Mouse (Mus musculus) G1E-ER4 (cell line): ENCODE data around the gene Gstm5. TPM values are rescaled to one million over a fixed set of nuclear protein-coding genes. Genes with fewer than 3 reads are reported as not detected.

ENCODE experiments used
- GATA1 ChIP-seq: IDR thresholded peaks from one replicate; pipeline ENCODE4 v1.8.0; 2012; ENCODE audit warnings: low read length, inconsistent platforms
- polyA plus RNA-seq: library from polyadenylated mRNA; stranded (reverse); fragments of >175 nt; gene quantifications from 2 replicates; pipeline ENCODE4 v1.2.3, GENCODE M21; 2012

Gene Gstm5
- polyA plus RNA-seq, 1 experiment, result not detected

GRCm38 (mm10) chr3:107905942-107906341 is 10.3 kb downstream of the Gstm5 start:
- no peak for TF ChIP-seq GATA1

GRCm38 (mm10) chr3:107916674-107917073 is 21.1 kb downstream of the Gstm5 start:
- TF ChIP-seq GATA1, result no peak

GRCm38 (mm10) chr3:107917097-107917496 is 21.5 kb downstream of the Gstm5 start:
- no peak for TF ChIP-seq GATA1

GRCm38 (mm10) chr3:107917783-107918408 is 22.3 kb downstream of the Gstm5 start:
- no peak for TF ChIP-seq GATA1

- no peak for TF ChIP-seq GATA1
Observed at GRCm38 (mm10) chr3:107920348-107920747, 24.7 kb downstream of the Gstm5 start.

- no peak for TF ChIP-seq GATA1
Observed at GRCm38 (mm10) chr3:107925335-107925734, 29.7 kb downstream of the Gstm5 start.

- no peak for TF ChIP-seq GATA1
Observed at GRCm38 (mm10) chr3:107927841-107928240, 32.2 kb downstream of the Gstm5 start.

- TF ChIP-seq GATA1, result no peak
Observed at GRCm38 (mm10) chr3:107928691-107929090, 33.1 kb downstream of the Gstm5 start.

- TF ChIP-seq GATA1, result no peak
Observed at GRCm38 (mm10) chr3:107929243-107929642, 33.6 kb downstream of the Gstm5 start.

- TF ChIP-seq GATA1, result no peak
Observed at GRCm38 (mm10) chr3:107929731-107930130, 34.1 kb downstream of the Gstm5 start.

GRCm38 (mm10) chr3:107931134-107931533 is 35.5 kb downstream of the Gstm5 start:
- no peak for TF ChIP-seq GATA1

- TF ChIP-seq GATA1, result no peak
Observed at GRCm38 (mm10) chr3:107931670-107932069, 36.0 kb downstream of the Gstm5 start, which contains the start of gene Gstm7. TSS of gene Gstm7 (minus strand) at chr3:107931817.

GRCm38 (mm10) chr3:107932128-107932527 is 36.5 kb downstream of the Gstm5 start:
- no peak for TF ChIP-seq GATA1

- no peak for TF ChIP-seq GATA1
Observed at GRCm38 (mm10) chr3:107935268-107935667, 39.6 kb downstream of the Gstm5 start.

GRCm38 (mm10) chr3:107935888-107936287 is 40.3 kb downstream of the Gstm5 start:
- TF ChIP-seq GATA1, result no peak

- TF ChIP-seq GATA1, result no peak
Observed at GRCm38 (mm10) chr3:107939403-107939802, 43.8 kb downstream of the Gstm5 start.

GRCm38 (mm10) chr3:107939830-107940229 is 44.2 kb downstream of the Gstm5 start:
- no peak for TF ChIP-seq GATA1

GRCm38 (mm10) chr3:107940524-107940923 is 44.9 kb downstream of the Gstm5 start:
- TF ChIP-seq GATA1, result no peak
